Mouse (Mus musculus) heart, postnatal 14 days (tissue): ENCODE results near the gene Slc9a3r2. TPM values are rescaled to one million over a fixed set of nuclear protein-coding genes. Genes with fewer than 3 reads are reported as not detected.

Experiments
- DNase-seq, 2 experiments: peaks; one replicate each; pipeline ENCODE4 v3.0.0; 2021 to 2022
- intact Hi-C: fragments of 180-260 bp; cut with DNase I; formaldehyde crosslinking; loops from one replicate; pipeline ENCODE4 v1.15.1; 2025
- microRNA-seq, 2 experiments: library from miRNA; unstranded; fragments of <30 nt; microRNA quantifications; one replicate each; pipeline ENCODE4 v1.2.0; 2021 to 2022
- total RNA-seq, 2 experiments: library from RNA; stranded (reverse); gene quantifications; 2 replicates each; pipeline ENCODE4 v1.2.3; 2021

Gene Slc9a3r2
- total RNA-seq, 2 experiments from 2014 or later: 134 TPM

- intact Hi-C loops: no loop called here
- DNase-seq: no peak
Observed at GRCm38 (mm10) chr17:24597989-24598388, 52.1 kb downstream of the Slc9a3r2 start.

- no peak for DNase-seq
- intact Hi-C loops: no loop called here
Observed at GRCm38 (mm10) chr17:24596471-24597183, 53.5 kb downstream of the Slc9a3r2 start.

- intact Hi-C loops: no loop called here
- no peak for DNase-seq
Observed at GRCm38 (mm10) chr17:24596073-24596466, 54.1 kb downstream of the Slc9a3r2 start.

- intact Hi-C loops: no loop called here
- DNase-seq: no peak
Observed at GRCm38 (mm10) chr17:24595126-24596072, 54.7 kb downstream of the Slc9a3r2 start.

GRCm38 (mm10) chr17:24593992-24594890 is 55.9 kb downstream of the Slc9a3r2 start:
- no peak for DNase-seq

GRCm38 (mm10) chr17:24593248-24593647 is 56.9 kb downstream of the Slc9a3r2 start:
- no peak for DNase-seq
- intact Hi-C loops: no loop called here

More at GRCm38 (mm10) chr17:24593992-24594890, 55.9 kb downstream of the Slc9a3r2 start:
- intact Hi-C loops: no loop called here

- no peak for DNase-seq
- intact Hi-C loops: no loop called here
Observed at GRCm38 (mm10) chr17:24591695-24592094, 58.4 kb downstream of the Slc9a3r2 start.

- DNase-seq: peak; percentile 33 to 35
- intact Hi-C loops: no loop called here
Observed at GRCm38 (mm10) chr17:24590943-24591342, 59.2 kb downstream of the Slc9a3r2 start.

Small RNAs within 50 kb of the gene (microRNA-seq; reads per million reads assigned to microRNA genes)
- 1.6 to 6.3 reads per million in 2 experiments for gene Gm24589

Other genes starting within 250 kb of the Slc9a3r2 start
- 10 to 100 TPM; 69.6 to 73.5 TPM for gene Rnps1, start 235.8 kb downstream of the Slc9a3r2 start, total RNA-seq
- 100 to 1,000 TPM; 428 to 461 TPM for gene Eci1, start 223.7 kb downstream of the Slc9a3r2 start, total RNA-seq
- gene Dnase1l2, start 207.2 kb downstream of the Slc9a3r2 start, total RNA-seq: 1 to 10 TPM; 2.0 to 2.3 TPM
- gene E4f1, start 180.0 kb downstream of the Slc9a3r2 start, total RNA-seq: 10 to 100 TPM; 13.6 to 16.2 TPM
- 10 to 100 TPM; 43.2 to 43.4 TPM for gene Pgp, start 179.9 kb downstream of the Slc9a3r2 start, total RNA-seq
- gene Bricd5, start 176.4 kb downstream of the Slc9a3r2 start, total RNA-seq: under 1 TPM in 1 of 2 experiments, not detected in 1; 0.38 TPM
- 10 to 100 TPM in 1 of 2 experiments, 1 to 10 TPM in 1; 10.0 to 10.8 TPM for gene Mlst8, start 171.2 kb downstream of the Slc9a3r2 start, total RNA-seq
- gene Caskin1, start 161.7 kb downstream of the Slc9a3r2 start, total RNA-seq: under 1 TPM; 0.10 to 0.43 TPM
- 10 to 100 TPM; 57.2 to 65.5 TPM for gene Traf7, start 122.4 kb downstream of the Slc9a3r2 start, total RNA-seq
- gene Rab26, start 116.1 kb downstream of the Slc9a3r2 start, total RNA-seq: under 1 TPM; 0.19 to 0.34 TPM
- 10 to 100 TPM; 58.0 to 63.2 TPM for gene Pkd1, start 100.5 kb downstream of the Slc9a3r2 start, total RNA-seq
- gene Tsc2, start 17.7 kb downstream of the Slc9a3r2 start, total RNA-seq: 10 to 100 TPM; 76.7 to 88.2 TPM
- 1 to 10 TPM; 2.1 to 4.1 TPM for gene Nthl1, start 17.6 kb downstream of the Slc9a3r2 start, total RNA-seq
- gene Npw, start 8.1 kb upstream of the Slc9a3r2 start, total RNA-seq: not detected
- gene Zfp598, start 19.4 kb upstream of the Slc9a3r2 start, total RNA-seq: 10 to 100 TPM; 20.2 to 21.6 TPM
- gene Syngr3, start 39.6 kb upstream of the Slc9a3r2 start, total RNA-seq: under 1 TPM in 1 of 2 experiments, not detected in 1; 0.12 TPM
- 10 to 100 TPM; 15.9 to 16.2 TPM for gene Gfer, start 45.8 kb upstream of the Slc9a3r2 start, total RNA-seq
- 1 to 10 TPM in 1 of 2 experiments, under 1 TPM in 1; 0.96 to 1.0 TPM for gene Noxo1, start 45.9 kb upstream of the Slc9a3r2 start, total RNA-seq
- 10 to 100 TPM; 16.8 to 19.5 TPM for gene Tbl3, start 57.3 kb upstream of the Slc9a3r2 start, total RNA-seq
- gene Rnf151, start 67.7 kb upstream of the Slc9a3r2 start, total RNA-seq: not detected
- gene Rps2, start 67.8 kb upstream of the Slc9a3r2 start, total RNA-seq: 100 to 1,000 TPM; 673 to 751 TPM
- 100 to 1,000 TPM; 939 to 954 TPM for gene Ndufb10, start 74.2 kb upstream of the Slc9a3r2 start, total RNA-seq
- 100 to 1,000 TPM; 186 to 197 TPM for gene Rpl3l, start 77.5 kb upstream of the Slc9a3r2 start, total RNA-seq
- 100 to 1,000 TPM; 214 TPM for gene Msrb1, start 86.3 kb upstream of the Slc9a3r2 start, total RNA-seq
- gene Hs3st6, start 102.7 kb upstream of the Slc9a3r2 start, total RNA-seq: under 1 TPM in 1 of 2 experiments, not detected in 1; 0.29 TPM
- gene Meiob, start 154.0 kb upstream of the Slc9a3r2 start, total RNA-seq: not detected
- gene Hagh, start 189.8 kb upstream of the Slc9a3r2 start, total RNA-seq: 100 to 1,000 TPM; 109 to 122 TPM
- gene Fahd1, start 200.0 kb upstream of the Slc9a3r2 start, total RNA-seq: 10 to 100 TPM; 70.8 to 78.1 TPM
- gene Igfals, start 215.7 kb upstream of the Slc9a3r2 start, total RNA-seq: 1 to 10 TPM; 8.3 to 8.4 TPM
- gene Nubp2, start 236.0 kb upstream of the Slc9a3r2 start, total RNA-seq: 10 to 100 TPM; 19.9 to 21.8 TPM
- gene Spsb3, start 236.3 kb upstream of the Slc9a3r2 start, total RNA-seq: 10 to 100 TPM; 32.4 to 39.3 TPM
- 10 to 100 TPM; 17.5 to 17.9 TPM for gene Eme2, start 244.8 kb upstream of the Slc9a3r2 start, total RNA-seq
- gene Mrps34, start 244.8 kb upstream of the Slc9a3r2 start, total RNA-seq: 100 to 1,000 TPM; 108 to 115 TPM
- gene Nme3, start 246.2 kb upstream of the Slc9a3r2 start, total RNA-seq: 10 to 100 TPM; 41.5 to 43.7 TPM